Mouse (Mus musculus): Measurements from ENCODE around the gene Olfr1510.
"Not testable (repeated sequence)": the region's sequence is repeated elsewhere in the genome, so short reads cannot be mapped to it uniquely, and the experiment has no call there.

Olfr1510 gene

DNA sequence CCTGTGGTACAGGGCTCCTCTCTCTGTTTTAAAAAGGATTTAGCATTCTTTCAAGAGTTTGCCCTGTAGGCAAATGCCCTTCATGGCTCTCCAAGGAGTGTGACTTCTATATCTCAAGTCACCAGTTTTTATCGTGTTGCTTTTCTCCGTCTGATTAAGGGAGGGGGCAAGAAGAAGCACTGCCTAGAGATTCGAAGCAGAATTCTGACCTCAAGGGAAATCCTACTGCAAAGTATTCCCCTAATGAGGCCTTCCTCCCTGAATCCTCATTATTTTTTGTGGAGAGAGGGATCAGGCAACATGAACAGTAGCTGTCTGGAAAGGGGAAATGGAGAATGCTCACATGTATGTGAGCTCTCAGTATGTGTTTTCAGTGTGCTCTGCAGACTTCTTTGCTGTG, at the start of gene Olfr1510:
Olfr1510 (minus strand) TSS at position 101 of the 400 bp plus-strand sequence.
- no peak for DNase-seq

GRCm38 (mm10) chr14:52461928-52462327, 47.8 kb upstream of the Olfr1510 start:
- no peak for DNase-seq

DNA sequence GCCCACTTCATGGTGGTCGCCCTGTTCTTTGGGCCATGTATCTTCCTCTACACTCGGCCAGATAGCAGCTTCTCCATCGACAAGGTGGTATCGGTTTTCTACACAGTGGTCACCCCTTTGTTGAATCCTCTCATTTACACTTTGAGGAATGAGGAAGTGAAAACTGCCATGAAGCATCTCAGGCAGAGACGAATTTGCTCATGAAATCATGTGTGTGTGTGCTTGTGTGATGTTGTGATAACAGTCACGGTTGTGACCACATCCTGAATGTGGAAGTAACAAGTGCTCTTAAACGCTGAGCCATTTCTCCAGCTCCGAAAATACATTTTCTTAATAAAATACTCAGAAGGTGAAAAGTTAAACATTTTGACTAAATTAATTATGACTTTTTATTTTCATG, 37.0 kb upstream of the Olfr1510 start:
- no peak for DNase-seq

- no peak for DNase-seq
Observed at GRCm38 (mm10) chr14:52442690-52443089, 28.5 kb upstream of the Olfr1510 start, which contains the start of gene Olfr1509. Gene Olfr1509 (plus strand): TSS chr14:52442990.

DNA sequence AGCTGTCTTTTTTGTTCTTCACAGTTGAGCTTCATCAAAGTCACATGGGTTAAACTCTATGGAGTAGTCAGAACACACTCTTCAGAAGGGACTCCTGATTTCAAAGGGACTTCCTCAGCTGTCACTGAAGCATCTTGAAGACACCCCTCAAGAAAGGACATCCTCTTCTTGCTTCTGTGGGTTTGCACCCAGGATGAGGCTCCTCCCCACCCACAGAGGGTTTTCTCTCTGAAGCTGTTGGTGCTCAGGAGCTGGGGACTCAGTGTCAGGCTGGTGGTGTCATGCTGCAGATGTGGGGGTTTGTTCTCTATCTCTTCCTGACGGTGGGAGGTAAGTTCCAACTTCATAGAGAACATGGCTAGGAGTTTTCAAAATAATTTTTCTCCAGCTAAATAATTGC, 13.5 kb upstream of the Olfr1510 start:
- no peak for DNase-seq

DNA sequence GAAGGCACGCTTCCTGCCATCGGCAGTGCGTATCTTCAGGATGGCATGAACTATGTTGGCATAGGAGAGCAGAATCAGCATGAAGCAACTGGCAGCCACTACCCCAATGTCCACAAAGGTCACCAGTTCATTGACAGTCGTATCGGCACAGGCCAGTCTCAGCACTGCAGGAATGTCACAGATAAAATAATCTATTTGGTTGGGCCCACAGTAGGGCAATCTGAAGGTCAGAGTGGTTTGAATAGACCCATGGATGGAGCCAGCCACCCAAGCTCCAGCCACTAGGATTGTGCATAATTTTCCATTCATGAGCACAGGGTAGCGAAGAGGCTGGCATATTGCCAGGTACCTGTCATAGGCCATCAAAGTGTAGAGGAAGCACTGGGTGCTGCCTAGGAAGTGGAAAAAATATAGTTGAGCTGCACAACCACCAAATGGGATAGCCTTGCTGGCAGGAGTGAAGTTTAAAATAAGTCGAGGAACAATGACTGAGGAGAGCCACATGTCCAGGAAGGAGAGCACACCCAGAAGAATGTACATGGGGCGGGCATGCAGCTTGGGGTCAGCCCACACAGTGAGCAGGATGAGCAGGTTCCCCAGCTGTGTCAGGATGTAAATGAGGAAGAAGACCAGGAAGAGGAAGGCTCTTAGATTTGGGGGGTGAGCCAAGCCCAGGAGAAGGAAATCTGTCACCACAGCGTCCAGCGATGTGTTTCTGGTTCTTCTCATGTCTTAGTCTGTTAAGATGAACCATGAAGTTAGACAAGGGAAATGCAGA, 3.8 kb downstream of the Olfr1510 start:
- not testable (repeated sequence) for DNase-seq

DNA sequence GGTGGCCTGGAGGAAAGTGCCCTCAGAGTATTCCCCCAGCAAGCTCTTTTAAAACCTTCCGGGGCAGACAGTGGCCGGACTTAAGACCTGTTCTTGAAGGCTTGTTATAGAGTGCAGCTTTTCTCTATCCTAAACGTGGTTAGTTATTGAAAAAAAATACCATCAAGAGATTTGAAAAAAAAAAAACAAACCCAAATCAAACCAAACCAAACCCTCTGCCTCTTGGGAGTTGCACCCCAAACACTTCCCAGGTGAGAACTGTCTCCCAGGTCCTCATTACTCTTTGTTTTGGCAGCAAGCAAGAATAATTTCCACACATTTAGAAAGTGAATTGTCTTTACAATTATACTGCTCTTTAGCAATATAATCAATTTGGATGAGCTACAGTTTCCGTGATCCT, 16.9 kb downstream of the Olfr1510 start, which contains the start of gene Olfr1511:
Olfr1511 (minus strand) TSS at position 101 of the 400 bp plus-strand sequence.
- DNase-seq: no peak

DNA sequence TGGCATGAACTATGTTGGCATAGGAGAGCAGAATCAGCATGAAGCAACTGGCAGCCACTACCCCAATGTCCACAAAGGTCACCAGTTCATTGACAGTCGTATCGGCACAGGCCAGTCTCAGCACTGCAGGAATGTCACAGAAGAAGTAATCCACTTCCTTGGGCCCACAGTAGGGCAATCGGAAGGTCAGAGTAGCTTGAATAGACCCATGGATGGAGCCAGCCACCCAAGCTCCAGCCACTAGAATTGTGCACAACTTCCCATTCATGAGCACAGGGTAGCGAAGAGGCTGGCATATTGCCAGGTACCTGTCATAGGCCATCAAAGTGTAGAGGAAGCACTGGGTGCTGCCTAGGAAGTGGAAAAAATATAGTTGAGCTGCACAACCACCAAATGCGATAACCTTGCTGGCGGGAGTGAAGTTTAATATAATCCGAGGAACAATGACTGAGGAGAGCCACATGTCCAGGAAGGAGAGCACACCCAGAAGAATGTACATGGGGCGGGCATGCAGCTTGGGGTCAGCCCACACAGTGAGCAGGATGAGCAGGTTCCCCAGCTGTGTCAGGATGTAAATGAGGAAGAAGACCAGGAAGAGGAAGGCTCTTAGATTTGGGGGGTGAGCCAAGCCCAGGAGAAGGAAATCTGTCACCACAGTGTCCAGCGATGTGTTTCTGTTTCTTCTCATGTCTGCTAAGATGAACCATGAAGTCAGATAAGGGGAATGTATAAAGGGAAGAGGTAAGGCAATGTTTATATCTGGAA, 23.9 kb downstream of the Olfr1510 start:
- not testable (repeated sequence) for DNase-seq

- DNase-seq: no peak
Observed at GRCm38 (mm10) chr14:52379068-52379467, 35.1 kb downstream of the Olfr1510 start, which contains the start of gene Olfr1512. Gene Olfr1512 (minus strand): TSS chr14:52379168.

GRCm38 (mm10) chr14:52368741-52369140, 45.4 kb downstream of the Olfr1510 start:
- DNase-seq: no peak
